Mouse (Mus musculus) heart, embryonic 10.5 days (tissue): ENCODE data around the gene 2410015M20Rik. TPM values are rescaled to one million over a fixed set of nuclear protein-coding genes. Genes with fewer than 3 reads are reported as not detected.
"Not testable (repeated sequence)": the region's sequence is repeated elsewhere in the genome, so short reads cannot be mapped to it uniquely, and the experiment has no call there.

Experiments used
- DNase-seq: peaks from one replicate; pipeline ENCODE4 v3.0.0-alpha.2; 2017; ENCODE audit warnings: low spot score
- H3K27ac ChIP-seq: fragments of 300-500 bp; sonication (generic); 2 replicates; pipeline ENCODE4 v1.5.1; 2016; ENCODE audit warnings: mild to moderate bottlenecking
- H3K27me3 ChIP-seq: fragments of 300-500 bp; sonication (generic); 2 replicates; pipeline ENCODE4 v1.6.1; 2016; ENCODE audit warnings: mild to moderate bottlenecking; ENCODE audit not compliant: poor library complexity, insufficient read depth, severe bottlenecking
- H3K36me3 ChIP-seq: fragments of 300-500 bp; sonication (generic); 2 replicates; pipeline ENCODE4 v1.6.1; 2016; ENCODE audit warnings: mild to moderate bottlenecking, moderate library complexity
- H3K4me1 ChIP-seq: fragments of 300-500 bp; sonication (generic); 2 replicates; pipeline ENCODE4 v1.6.1; 2016; ENCODE audit warnings: mild to moderate bottlenecking
- H3K4me3 ChIP-seq: fragments of 300-500 bp; sonication (generic); 2 replicates; pipeline ENCODE4 v1.5.1; 2016; ENCODE audit warnings: mild to moderate bottlenecking, moderate library complexity
- H3K9me3 ChIP-seq: fragments of 300-500 bp; sonication (generic); 2 replicates; pipeline ENCODE4 v1.6.1; 2016; ENCODE audit warnings: mild to moderate bottlenecking, moderate library complexity
- WGBS: fragments of 180-500 bp; shearing (Covaris S2); methylation state at CpG from one replicate; pipeline ENCODE4 v1.1.7; 2016; 5-methylcytosine and 5-hydroxymethylcytosine counted together
- polyA plus RNA-seq: library from polyadenylated mRNA; unstranded; fragments of >200 nt; fragmentation: Nextera tagmentation; extraction: Ambion mirVana; gene quantifications from 2 replicates; pipeline ENCODE4 v1.2.1, GENCODE M21; 2016

2410015M20Rik gene
- 261 and 317 TPM in 2 replicates for polyA plus RNA-seq

DNA sequence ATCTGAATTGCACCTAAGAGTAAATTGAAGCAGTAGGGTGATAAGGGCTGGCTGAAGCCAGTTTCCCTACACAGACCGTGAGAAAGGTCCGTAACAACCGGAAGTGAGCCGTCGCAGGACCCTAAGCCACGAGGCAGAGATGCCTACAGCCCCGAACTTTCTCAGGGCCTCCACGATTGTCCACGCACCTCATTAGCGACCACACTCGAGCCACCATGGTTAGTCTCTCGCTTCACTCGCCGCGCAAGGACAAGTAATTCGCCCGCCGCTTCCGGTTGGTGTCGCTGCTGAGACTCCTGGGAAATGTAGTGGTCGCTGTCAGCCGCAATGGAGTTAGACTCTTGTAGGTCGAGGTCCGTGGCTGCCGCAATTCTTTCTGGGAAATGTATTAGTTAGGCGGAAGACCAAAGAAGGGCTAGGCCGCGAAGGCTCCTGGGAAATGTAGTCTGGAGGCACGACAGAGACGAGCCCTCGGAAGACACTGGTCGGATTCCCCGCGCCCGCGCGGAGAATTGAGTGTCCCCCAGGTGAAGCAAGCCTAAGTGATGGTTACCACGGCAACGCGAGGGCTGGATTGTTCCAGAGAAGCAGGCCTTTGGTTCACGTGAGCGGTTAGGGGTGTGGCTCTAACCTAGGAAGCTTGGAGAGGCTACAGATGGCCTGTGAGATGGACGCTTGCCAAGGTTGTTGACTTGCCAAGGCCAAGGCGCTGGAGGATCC is at the start of gene 2410015M20Rik:
Gene 2410015M20Rik (minus strand): TSS at position 320 of the 720 bp plus-strand sequence.
- no peaks in the 10 kb centered on the region for H3K27me3 ChIP-seq
- no peaks in the 10 kb centered on the region for H3K9me3 ChIP-seq
- H3K27ac ChIP-seq = peak within 1 kb of the TSS; percentile 93
- DNase-seq = peak; percentile 98
- H3K36me3 ChIP-seq = peaks cover 41% of the 10 kb centered on the region
- peaks cover 35% of the 10 kb centered on the region for H3K4me1 ChIP-seq
- peak within 1 kb of the TSS; percentile 72 for H3K4me3 ChIP-seq
- under 1% methylated on average over 44 of the region's 44 CpGs for WGBS

DNA sequence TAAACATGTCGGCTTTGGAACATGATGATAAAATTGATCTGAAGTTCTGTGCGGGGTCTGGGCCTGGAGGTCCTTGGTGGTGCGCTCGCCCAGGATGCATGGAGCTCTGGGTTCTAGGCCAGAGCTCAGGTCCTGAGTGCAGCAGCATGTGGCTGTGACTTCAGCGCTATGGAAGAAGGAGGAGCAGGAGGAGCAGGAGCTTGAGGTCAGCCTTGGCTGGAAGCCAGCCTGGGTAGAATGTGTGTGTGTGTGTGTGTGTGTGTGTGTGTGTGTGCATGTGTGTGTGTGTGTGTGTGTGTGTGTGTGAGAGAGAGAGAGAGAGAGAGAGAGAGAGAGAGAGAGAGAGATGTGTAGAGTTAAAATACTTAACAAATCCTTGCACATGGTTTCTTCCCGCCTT is 46.6 kb upstream of the 2410015M20Rik start:
- H3K36me3 ChIP-seq = no peaks in the 10 kb centered on the region
- H3K9me3 ChIP-seq = no peaks in the 10 kb centered on the region
- no peak for DNase-seq
- no peak overlapping the region for H3K27ac ChIP-seq
- peaks cover 9% of the 10 kb centered on the region; the same call in 1 of the 2 replicates for H3K4me1 ChIP-seq
- H3K27me3 ChIP-seq = 0 out of 2 replicates have a peak, but pooled peaks cover 5% of the 10 kb centered on the region
- no peak overlapping the region for H3K4me3 ChIP-seq
- 78% methylated on average over 6 of the region's 6 CpGs for WGBS

DNA sequence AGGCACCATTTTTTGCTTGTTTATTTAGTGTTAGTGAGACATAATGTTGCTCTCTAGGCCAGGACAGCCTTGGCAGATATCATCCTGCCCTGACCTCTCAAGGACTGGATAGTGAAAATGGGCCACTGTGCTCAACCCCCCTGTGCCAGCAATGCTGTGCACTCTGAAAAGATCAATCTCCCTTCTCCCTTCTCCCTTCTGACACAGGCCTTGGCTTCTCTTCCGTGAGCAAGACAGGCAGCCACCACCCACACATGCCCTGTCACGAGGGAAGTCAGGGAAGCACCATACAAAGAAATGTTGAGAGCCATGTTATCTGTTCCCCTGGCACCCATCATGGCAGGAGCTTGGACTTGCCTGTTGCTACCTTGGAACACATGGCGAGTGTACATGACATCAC is 45.7 kb upstream of the 2410015M20Rik start:
- no peak for DNase-seq
- Histone ChIP-seq H3K27me3 (0 out of 2 replicates have a peak, but pooled peaks cover 5% of the 10 kb centered on the region), H3K36me3 (no peaks in the 10 kb centered on the region), H3K9me3 (no peaks in the 10 kb centered on the region), H3K27ac (no peak overlapping the region; the same call in 1 of the 2 replicates), H3K4me3 (no peak overlapping the region), H3K4me1 (peaks cover 2% of the 10 kb centered on the region; the same call in 1 of the 2 replicates)
- WGBS = 76% methylated on average over 3 of the region's 3 CpGs

DNA sequence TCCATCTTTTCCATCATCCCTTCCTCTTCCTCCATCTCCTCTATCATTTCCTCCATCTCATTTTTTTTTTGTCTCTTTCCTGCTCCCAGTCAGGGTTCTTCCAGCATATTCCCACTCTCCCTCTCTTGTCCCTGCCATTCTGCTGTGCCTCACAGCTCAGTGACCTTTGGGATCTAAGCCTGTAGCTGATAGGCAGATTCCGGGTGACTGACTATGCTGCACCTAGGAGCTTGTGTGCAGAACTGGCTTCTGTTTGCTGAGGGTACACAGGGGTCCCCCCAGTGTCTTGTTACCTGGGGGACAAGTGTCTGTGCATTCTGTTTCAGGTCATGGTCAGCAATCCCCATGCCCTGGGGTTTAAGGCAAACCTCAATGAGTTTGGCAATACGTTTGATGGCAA is 45.2 kb upstream of the 2410015M20Rik start:
- 73% methylated on average over 2 of the region's 2 CpGs for WGBS
- no peak overlapping the region for H3K27ac ChIP-seq
- no peaks in the 10 kb centered on the region for H3K36me3 ChIP-seq
- no peaks in the 10 kb centered on the region for H3K9me3 ChIP-seq
- no peak for DNase-seq
- 0 out of 2 replicates have a peak, but pooled peaks cover 5% of the 10 kb centered on the region for H3K27me3 ChIP-seq
- H3K4me1 ChIP-seq = no peaks in the 10 kb centered on the region
- H3K4me3 ChIP-seq = no peak overlapping the region

DNA sequence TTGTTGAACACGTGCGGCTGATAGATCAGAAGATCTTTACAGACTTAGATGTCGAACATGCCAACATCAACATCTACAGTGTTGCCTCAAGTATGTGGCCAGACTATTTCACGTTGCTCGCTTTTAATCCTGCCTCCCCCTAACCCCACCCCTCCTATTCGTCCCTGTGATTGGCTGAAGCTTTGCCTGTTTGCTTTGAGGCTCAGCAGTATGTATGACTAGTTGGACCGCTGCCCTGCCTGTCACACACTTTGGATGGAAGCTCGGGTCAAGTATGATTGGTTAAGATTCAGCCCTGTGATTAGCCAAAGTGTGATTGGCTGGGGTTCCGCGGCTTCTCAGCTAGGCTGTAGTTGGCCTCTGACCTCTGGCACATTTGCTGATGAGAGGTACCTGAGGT is 42.2 kb upstream of the 2410015M20Rik start:
- Histone ChIP-seq H3K4me3 (no peak overlapping the region), H3K4me1 (peaks cover 10% of the 10 kb centered on the region), H3K27ac (no peak overlapping the region), H3K9me3 (no peaks in the 10 kb centered on the region), H3K36me3 (no peaks in the 10 kb centered on the region), H3K27me3 (peaks cover 11% of the 10 kb centered on the region; the same call in 1 of the 2 replicates)
- DNase-seq = no peak
- 28% methylated on average over 10 of the region's 10 CpGs for WGBS

DNA sequence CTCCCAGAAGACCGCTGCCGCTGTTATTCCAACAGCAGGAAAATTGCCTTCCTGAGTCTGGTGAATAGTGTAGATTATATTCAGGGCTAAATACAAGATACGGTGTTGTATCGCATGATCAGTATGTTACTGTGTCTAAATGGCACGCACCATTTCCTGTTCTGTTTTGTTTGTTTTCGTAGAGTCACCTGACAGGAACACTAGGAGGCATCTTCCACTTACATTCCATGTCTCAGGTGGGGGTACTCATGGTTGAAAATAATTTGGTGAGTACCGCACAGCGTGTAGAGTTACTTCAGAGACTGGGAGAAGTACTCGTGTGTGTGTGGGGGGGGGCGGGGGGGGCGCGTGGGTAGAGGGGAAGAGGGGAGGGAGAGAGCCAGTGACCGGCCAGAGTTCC is 38.0 kb upstream of the 2410015M20Rik start:
- Histone ChIP-seq H3K27ac (no peak overlapping the region), H3K27me3 (peaks cover 6% of the 10 kb centered on the region; the same call in 1 of the 2 replicates), H3K4me3 (no peak overlapping the region), H3K36me3 (no peaks in the 10 kb centered on the region), H3K9me3 (no peaks in the 10 kb centered on the region), H3K4me1 (peaks cover 10% of the 10 kb centered on the region)
- WGBS = 56% methylated on average over 11 of the region's 13 CpGs
- DNase-seq = no peak

DNA sequence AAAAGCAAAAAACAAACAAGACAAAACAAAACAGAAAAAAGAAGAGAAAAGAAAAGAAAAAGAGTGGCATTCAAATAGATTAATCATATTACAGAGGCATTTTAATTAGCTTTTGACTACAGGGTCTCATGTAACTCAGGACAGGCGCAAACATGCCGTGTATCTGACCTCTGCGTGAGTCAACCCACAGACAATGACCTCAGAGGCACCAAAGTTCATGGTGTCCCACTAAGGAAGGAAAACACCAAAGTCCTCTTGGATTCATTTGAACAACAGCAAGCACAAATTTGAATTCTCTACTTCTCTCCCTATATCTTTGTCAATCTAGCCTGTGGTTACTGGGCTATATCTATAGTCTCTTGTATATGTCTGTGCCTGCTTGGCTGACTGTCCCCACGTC is 33.7 kb upstream of the 2410015M20Rik start:
- WGBS = 80% methylated on average over 4 of the region's 4 CpGs
- Histone ChIP-seq H3K27me3 (no peaks in the 10 kb centered on the region), H3K36me3 (no peaks in the 10 kb centered on the region)

DNA sequence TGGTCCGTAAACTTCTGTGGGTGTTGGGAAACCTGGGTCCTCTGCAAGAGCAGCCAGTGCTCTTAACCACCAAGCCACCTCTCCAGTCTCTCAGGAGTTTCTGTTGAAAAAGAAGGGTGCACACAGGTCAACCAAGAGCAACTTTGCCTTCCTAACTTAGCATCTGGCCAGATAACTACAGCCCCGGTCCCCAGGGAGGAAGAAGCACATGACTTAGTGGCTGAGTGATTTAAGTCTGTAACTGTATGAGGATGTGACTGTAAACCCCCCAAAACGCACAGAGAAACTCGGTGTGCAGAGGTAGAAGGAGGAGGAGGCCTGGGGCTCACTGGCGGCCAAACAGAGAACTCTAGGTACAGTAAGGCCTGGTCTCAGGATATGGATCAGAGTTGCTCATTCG is 24.5 kb upstream of the 2410015M20Rik start:
- WGBS = 78% methylated on average over 6 of the region's 6 CpGs
- Histone ChIP-seq H3K36me3 (no peaks in the 10 kb centered on the region), H3K27me3 (no peaks in the 10 kb centered on the region), H3K9me3 (no peaks in the 10 kb centered on the region), H3K27ac (no peak overlapping the region), H3K4me3 (no peak overlapping the region), H3K4me1 (no peaks in the 10 kb centered on the region)
- no peak for DNase-seq

More for the DNA sequence above, 33.7 kb upstream of the 2410015M20Rik start:
- Histone ChIP-seq H3K4me3 (no peak overlapping the region), H3K27ac (no peak overlapping the region), H3K4me1 (peaks cover 7% of the 10 kb centered on the region), H3K9me3 (no peaks in the 10 kb centered on the region)
- DNase-seq = no peak

DNA sequence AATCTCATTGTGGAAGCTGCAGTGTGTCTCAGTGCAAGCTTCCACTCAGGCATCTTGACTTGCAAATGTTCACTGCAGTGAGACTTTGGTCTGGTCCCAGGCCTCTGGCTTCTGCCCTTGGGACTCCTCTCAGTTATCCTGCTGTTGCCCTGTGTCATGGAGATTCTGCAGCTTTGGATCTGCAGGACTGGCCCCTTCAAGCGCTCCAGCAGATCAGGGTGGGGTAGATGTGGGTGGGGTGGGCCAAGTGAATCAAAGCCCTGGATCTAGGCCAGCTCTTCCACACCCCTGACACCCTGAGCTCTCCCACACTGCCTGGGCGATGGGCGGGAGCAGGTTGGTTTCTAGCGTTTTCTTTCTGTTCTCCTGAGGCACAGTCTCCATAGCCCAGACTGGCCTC is 22.2 kb upstream of the 2410015M20Rik start:
- Histone ChIP-seq H3K27me3 (no peaks in the 10 kb centered on the region), H3K4me3 (no peak overlapping the region), H3K4me1 (peaks cover 7% of the 10 kb centered on the region), H3K27ac (no peak overlapping the region), H3K9me3 (no peaks in the 10 kb centered on the region), H3K36me3 (no peaks in the 10 kb centered on the region)
- WGBS = 62% methylated on average over 4 of the region's 4 CpGs
- DNase-seq = no peak

DNA sequence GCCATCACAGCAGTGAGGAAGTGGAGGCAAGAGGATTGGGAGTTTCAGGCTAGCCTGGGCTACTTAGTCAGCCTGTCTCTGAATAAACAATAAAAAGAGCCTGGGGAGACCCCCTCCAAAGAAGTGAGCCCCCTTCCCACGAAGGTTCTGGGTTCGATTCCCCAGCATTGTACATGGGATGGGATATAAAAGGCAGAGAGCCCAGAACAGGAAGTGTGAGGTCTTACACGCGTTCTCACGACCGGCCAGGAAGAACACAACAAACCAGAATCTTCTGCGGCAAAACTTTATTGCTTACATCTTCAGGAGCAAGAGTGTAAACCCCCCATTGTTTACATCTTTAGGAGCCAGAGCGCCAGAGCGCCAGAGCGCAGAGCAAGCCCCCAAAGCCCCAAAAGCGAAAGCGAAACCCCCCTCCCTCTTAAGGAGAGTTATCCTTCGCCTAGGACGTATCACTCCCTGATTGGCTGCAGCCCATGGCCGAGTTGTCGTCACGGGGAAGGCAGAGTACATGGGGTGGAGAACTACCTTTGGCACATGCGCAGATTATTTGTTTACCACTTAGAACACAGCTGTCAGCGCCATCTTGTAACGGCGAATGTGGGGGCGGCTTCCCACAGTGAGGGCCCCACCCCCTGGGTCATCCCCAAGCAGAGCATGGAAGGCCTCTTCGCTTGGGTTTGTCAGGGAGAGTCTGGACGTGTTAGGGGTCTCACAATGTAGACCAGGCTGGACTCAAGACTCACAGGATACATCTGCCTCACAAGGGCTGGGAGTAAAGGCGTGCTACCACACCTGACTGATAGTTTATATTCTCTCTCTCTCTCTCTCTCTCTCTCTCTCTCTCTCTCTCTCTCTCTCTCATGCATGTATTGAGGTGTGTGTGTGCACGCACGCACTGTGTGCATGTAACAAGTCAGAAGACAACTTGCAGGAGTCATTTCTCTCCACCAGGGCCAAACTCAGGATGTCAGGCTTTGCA is 20.5 kb upstream of the 2410015M20Rik start:
- H3K4me1 ChIP-seq = peaks cover 22% of the 10 kb centered on the region
- 85% methylated on average over 27 of the region's 27 CpGs for WGBS
- not testable (repeated sequence) for H3K9me3 ChIP-seq, H3K4me3 ChIP-seq, DNase-seq, H3K27me3 ChIP-seq, H3K27ac ChIP-seq, H3K36me3 ChIP-seq

DNA sequence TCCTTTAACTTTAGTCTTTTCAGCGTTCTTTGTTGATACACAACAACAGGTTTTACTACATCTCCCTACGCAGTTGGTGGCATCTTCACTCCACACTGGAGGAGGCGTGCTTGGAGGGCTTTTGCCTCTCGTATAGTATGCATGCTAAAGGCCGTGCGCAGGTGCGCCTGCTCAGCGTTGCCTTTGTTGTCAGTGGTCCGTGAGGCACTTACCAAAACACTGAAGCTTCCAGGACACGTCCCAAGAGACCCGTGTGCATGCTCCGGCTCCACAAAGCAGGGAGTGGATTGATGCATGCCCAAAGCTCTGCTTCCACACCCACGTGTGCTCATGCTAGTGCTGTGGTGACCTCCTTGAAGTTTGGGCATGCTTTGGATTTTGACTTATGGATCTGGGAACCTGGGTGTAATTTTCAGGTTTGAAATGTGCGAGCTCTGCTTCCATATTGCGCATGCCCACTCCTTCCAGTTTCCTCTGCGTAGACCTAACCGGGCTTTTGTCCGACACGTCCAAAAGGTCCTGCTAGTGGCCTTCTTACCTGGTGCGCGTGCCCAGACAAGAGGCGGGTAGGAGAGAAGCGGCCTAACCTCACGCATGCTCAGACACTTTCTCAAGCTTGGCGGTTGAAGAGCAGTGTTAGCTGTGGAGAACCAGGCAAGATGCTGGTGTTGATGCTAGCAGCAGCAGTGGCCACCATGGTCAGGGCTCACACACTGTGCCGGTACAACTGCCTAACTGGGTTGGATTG is 18.1 kb upstream of the 2410015M20Rik start, which contains the start of gene Catsperd:
Gene Catsperd (plus strand): TSS at position 614 of the 748 bp plus-strand sequence.
- Histone ChIP-seq H3K4me1 (peaks cover 25% of the 10 kb centered on the region), H3K27ac (peak within 1 kb of the TSS; percentile 93), H3K36me3 (peaks cover 23% of the 10 kb centered on the region), H3K4me3 (peak within 1 kb of the TSS; percentile 92), H3K27me3 (no peaks in the 10 kb centered on the region), H3K9me3 (no peaks in the 10 kb centered on the region)
- peak; percentile 80 for DNase-seq
- 7% methylated on average over 26 of the region's 26 CpGs for WGBS

DNA sequence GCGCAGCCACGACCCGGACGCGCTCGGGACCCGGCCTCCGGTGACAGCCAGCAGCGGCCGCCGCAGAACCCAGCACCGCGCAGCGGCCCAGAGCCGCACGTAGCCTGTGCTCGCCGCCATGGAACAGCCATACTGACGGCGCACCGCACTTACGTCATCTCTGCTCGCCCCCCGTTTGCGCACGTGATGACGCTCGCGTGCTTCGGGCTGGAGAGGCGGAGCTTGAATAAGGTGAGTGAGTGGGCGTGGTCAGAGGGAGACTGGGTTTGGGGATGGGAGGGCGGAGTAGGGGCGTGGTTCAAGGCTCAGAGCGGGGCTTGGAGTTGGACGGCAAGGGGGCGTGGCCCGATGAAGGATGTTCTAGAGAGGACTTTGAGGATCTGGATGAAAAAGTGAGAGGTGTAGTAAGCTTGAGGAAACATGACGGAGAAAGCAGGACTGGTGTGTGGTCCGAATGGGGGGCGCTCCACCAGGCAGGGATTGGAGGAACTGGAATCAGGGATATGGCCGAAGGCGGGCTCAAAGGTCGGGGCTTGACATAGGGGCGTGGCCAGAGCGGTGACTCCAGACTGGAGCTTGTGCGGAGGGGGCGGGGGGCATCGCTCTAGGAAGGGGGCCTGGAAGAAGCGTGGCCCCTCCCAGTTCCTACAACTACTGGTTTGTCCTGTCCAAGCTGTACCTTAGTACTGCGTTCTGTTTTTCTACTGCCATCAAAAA is 17.3 kb upstream of the 2410015M20Rik start, which contains the start of gene Lonp1:
Gene Lonp1 (minus strand): TSS at position 134 of the 717 bp plus-strand sequence.
- H3K27ac ChIP-seq = peak within 1 kb of the TSS; percentile 93
- under 1% methylated on average over 51 of the region's 51 CpGs for WGBS
- H3K9me3 ChIP-seq = no peaks in the 10 kb centered on the region
- H3K36me3 ChIP-seq = peaks cover 31% of the 10 kb centered on the region
- H3K27me3 ChIP-seq = no peaks in the 10 kb centered on the region
- DNase-seq = peak; percentile 99
- H3K4me3 ChIP-seq = peak within 1 kb of the TSS; percentile 92
- peaks cover 25% of the 10 kb centered on the region for H3K4me1 ChIP-seq
